Mouse (Mus musculus): ENCODE measurements around the gene Rora. TPM values are rescaled to one million over a fixed set of nuclear protein-coding genes. Genes with fewer than 3 reads are reported as not detected.
A peak's percentile ranks its signal among the peaks of the same experiment; 100 is the strongest.

Gene Rora
- polyA plus RNA-seq, 1 experiment from 2014 or later, result 7.5 TPM

- DNase-seq (ENCODE audit: low spot score) (no peak), ATAC-seq (ENCODE audit: low FRiP score, low TSS enrichment) (no peak)
- no peak for TF ChIP-seq CTCF (IDR thresholded peaks at IDR 0.05; ENCODE audit: low read depth)
- TF ChIP-seq EP300 (optimal IDR thresholded peaks at IDR 0.05), result no peak
- H3K4me2 ChIP-seq (replicated peaks; ENCODE audit: low read depth), result no peak overlapping the region
- no peaks in the 10 kb centered on the region for H3K36me3 ChIP-seq (ENCODE audit: control insufficient read depth, insufficient read depth, low read length)
- no peaks in the 10 kb centered on the region for H3K9me3 ChIP-seq (ENCODE audit: control insufficient read depth, low read length)
- no peak overlapping the region for H3K4me3 ChIP-seq (ENCODE audit: low read depth, low read length)
- no peak overlapping the region for H3K9ac ChIP-seq (ENCODE audit: low read length)
- 86% methylated on average over 5 of the region's 5 CpGs for WGBS
- no peak overlapping the region for H3K27ac ChIP-seq (replicated peaks)
- no peaks in the 10 kb centered on the region for H3K27me3 ChIP-seq (ENCODE audit: control insufficient read depth, insufficient read depth, low read length)
- no peaks in the 10 kb centered on the region for H3K4me1 ChIP-seq (replicated peaks; ENCODE audit: control insufficient read depth, insufficient read depth)
These were observed 483.2 kb downstream of the Rora start for GRCm38 (mm10) chr9:69136821-69137220.

GRCm38 (mm10) chr9:69137398-69137797 is 483.8 kb downstream of the Rora start:
- no peaks in the 10 kb centered on the region for H3K27me3 ChIP-seq (ENCODE audit: control insufficient read depth, insufficient read depth, low read length)
- 72% methylated on average over 10 of the region's 10 CpGs for WGBS
- TF ChIP-seq EP300 (optimal IDR thresholded peaks at IDR 0.05) (no peak), CTCF (IDR thresholded peaks at IDR 0.05; ENCODE audit: low read depth) (no peak)
- DNase-seq (ENCODE audit: low spot score), result no peak
- H3K4me3 ChIP-seq (ENCODE audit: low read depth, low read length), result no peak overlapping the region
- H3K4me1 ChIP-seq (replicated peaks; ENCODE audit: control insufficient read depth, insufficient read depth), result no peaks in the 10 kb centered on the region
- H3K36me3 ChIP-seq (ENCODE audit: control insufficient read depth, insufficient read depth, low read length), result no peaks in the 10 kb centered on the region
- H3K9ac ChIP-seq (ENCODE audit: low read length), result no peak overlapping the region
- H3K27ac ChIP-seq (replicated peaks), result no peak overlapping the region
- H3K4me2 ChIP-seq (replicated peaks; ENCODE audit: low read depth), result no peak overlapping the region
- no peak for ATAC-seq (ENCODE audit: low FRiP score, low TSS enrichment)
- H3K9me3 ChIP-seq (ENCODE audit: control insufficient read depth, low read length), result no peaks in the 10 kb centered on the region

GRCm38 (mm10) chr9:69140144-69140543 is 486.6 kb downstream of the Rora start:
- Histone ChIP-seq H3K9ac (ENCODE audit: low read length) (no peak overlapping the region), H3K9me3 (ENCODE audit: control insufficient read depth, low read length) (no peaks in the 10 kb centered on the region), H3K27me3 (ENCODE audit: control insufficient read depth, insufficient read depth, low read length) (no peaks in the 10 kb centered on the region), H3K4me2 (replicated peaks; ENCODE audit: low read depth) (no peak overlapping the region), H3K36me3 (ENCODE audit: control insufficient read depth, insufficient read depth, low read length) (no peaks in the 10 kb centered on the region), H3K4me1 (replicated peaks; ENCODE audit: control insufficient read depth, insufficient read depth) (no peaks in the 10 kb centered on the region), H3K4me3 (ENCODE audit: low read depth, low read length) (no peak overlapping the region), H3K27ac (replicated peaks) (no peak overlapping the region)
- WGBS, result 52% methylated on average over 6 of the region's 6 CpGs
- TF ChIP-seq EP300 (optimal IDR thresholded peaks at IDR 0.05), result no peak
- TF ChIP-seq CTCF (IDR thresholded peaks at IDR 0.05; ENCODE audit: low read depth), result no peak
- DNase-seq (ENCODE audit: low spot score), result no peak
- ATAC-seq (ENCODE audit: low FRiP score, low TSS enrichment), result no peak

- WGBS, result 58% methylated on average over 4 of the region's 4 CpGs
- Histone ChIP-seq H3K27ac (replicated peaks) (no peak overlapping the region), H3K27me3 (ENCODE audit: control insufficient read depth, insufficient read depth, low read length) (no peaks in the 10 kb centered on the region), H3K9me3 (ENCODE audit: control insufficient read depth, low read length) (no peaks in the 10 kb centered on the region), H3K36me3 (ENCODE audit: control insufficient read depth, insufficient read depth, low read length) (no peaks in the 10 kb centered on the region), H3K4me3 (ENCODE audit: low read depth, low read length) (no peak overlapping the region), H3K4me2 (replicated peaks; ENCODE audit: low read depth) (no peak overlapping the region), H3K9ac (ENCODE audit: low read length) (no peak overlapping the region), H3K4me1 (replicated peaks; ENCODE audit: control insufficient read depth, insufficient read depth) (no peaks in the 10 kb centered on the region)
- TF ChIP-seq CTCF (IDR thresholded peaks at IDR 0.05; ENCODE audit: low read depth) (no peak), EP300 (optimal IDR thresholded peaks at IDR 0.05) (no peak)
- DNase-seq (ENCODE audit: low spot score) (no peak), ATAC-seq (ENCODE audit: low FRiP score, low TSS enrichment) (no peak)
These were observed 488.3 kb downstream of the Rora start for GRCm38 (mm10) chr9:69141859-69142258.

- TF ChIP-seq EP300 (optimal IDR thresholded peaks at IDR 0.05), result no peak
- TF ChIP-seq CTCF (IDR thresholded peaks at IDR 0.05; ENCODE audit: low read depth), result 0 out of 2 replicates have a peak, but pooled peaks have one; percentile 30
- no peaks in the 10 kb centered on the region for H3K27me3 ChIP-seq (ENCODE audit: control insufficient read depth, insufficient read depth, low read length)
- H3K36me3 ChIP-seq (ENCODE audit: control insufficient read depth, insufficient read depth, low read length), result no peaks in the 10 kb centered on the region
- H3K4me2 ChIP-seq (replicated peaks; ENCODE audit: low read depth), result no peak overlapping the region
- H3K4me3 ChIP-seq (ENCODE audit: low read depth, low read length), result no peak overlapping the region
- no peak overlapping the region for H3K27ac ChIP-seq (replicated peaks)
- DNase-seq (ENCODE audit: low spot score) (no peak), ATAC-seq (ENCODE audit: low FRiP score, low TSS enrichment) (no peak)
- WGBS, result 94% methylated on average over 1 of the region's 1 CpGs
- H3K9ac ChIP-seq (ENCODE audit: low read length), result no peak overlapping the region
- no peaks in the 10 kb centered on the region for H3K4me1 ChIP-seq (replicated peaks; ENCODE audit: control insufficient read depth, insufficient read depth)
- H3K9me3 ChIP-seq (ENCODE audit: control insufficient read depth, low read length), result no peaks in the 10 kb centered on the region
These were observed 493.4 kb downstream of the Rora start for GRCm38 (mm10) chr9:69146937-69147336.

- no peak overlapping the region for H3K4me3 ChIP-seq (ENCODE audit: low read depth, low read length)
- no peaks in the 10 kb centered on the region for H3K4me1 ChIP-seq (replicated peaks; ENCODE audit: control insufficient read depth, insufficient read depth)
- 60% methylated on average over 14 of the region's 14 CpGs for WGBS
- H3K9me3 ChIP-seq (ENCODE audit: control insufficient read depth, low read length), result no peaks in the 10 kb centered on the region
- H3K27me3 ChIP-seq (ENCODE audit: control insufficient read depth, insufficient read depth, low read length), result no peaks in the 10 kb centered on the region
- no peak for ATAC-seq (ENCODE audit: low FRiP score, low TSS enrichment)
- no peak overlapping the region for H3K27ac ChIP-seq (replicated peaks)
- DNase-seq (ENCODE audit: low spot score), result no peak
- no peak overlapping the region for H3K9ac ChIP-seq (ENCODE audit: low read length)
- H3K36me3 ChIP-seq (ENCODE audit: control insufficient read depth, insufficient read depth, low read length), result no peaks in the 10 kb centered on the region
- TF ChIP-seq EP300 (optimal IDR thresholded peaks at IDR 0.05) (no peak), CTCF (IDR thresholded peaks at IDR 0.05; ENCODE audit: low read depth) (no peak)
- H3K4me2 ChIP-seq (replicated peaks; ENCODE audit: low read depth), result no peak overlapping the region
These were observed 496.6 kb downstream of the Rora start for GRCm38 (mm10) chr9:69150224-69150623.

All from stomach, postnatal 0 days (tissue).